Mouse (Mus musculus) limb, embryonic 15.5 days (tissue): ENCODE measurements around the gene Cdc37. TPM values are rescaled to one million over a fixed set of nuclear protein-coding genes. Genes with fewer than 3 reads are reported as not detected.
A peak's percentile ranks its signal among the peaks of the same experiment; 100 is the strongest.

Experiments
- ATAC-seq: fragments of 200-750 bp; cut with Nextera tagmentation; 2 replicates; pipeline ENCODE4 v1.8.0; 2017; ENCODE audit warnings: low read depth, moderate TSS enrichment; ENCODE audit not compliant: insufficient number of reproducible peaks, low FRiP score, low TSS enrichment
- H3K27ac ChIP-seq: fragments of 300-500 bp; sonication (generic); 2 replicates; pipeline ENCODE4 v1.5.1; 2015; ENCODE audit warnings: moderate library complexity, mild to moderate bottlenecking, inconsistent platforms
- H3K27me3 ChIP-seq: fragments of 300-500 bp; sonication (generic); 2 replicates; pipeline ENCODE4 v1.6.1; 2015; ENCODE audit warnings: inconsistent platforms
- H3K36me3 ChIP-seq: fragments of 300-500 bp; sonication (generic); 2 replicates; pipeline ENCODE4 v1.6.1; 2015; ENCODE audit warnings: inconsistent platforms
- H3K4me1 ChIP-seq: fragments of 300-500 bp; sonication (generic); 2 replicates; pipeline ENCODE4 v1.6.1; 2015; ENCODE audit warnings: inconsistent platforms
- H3K4me2 ChIP-seq: fragments of 300-500 bp; sonication (generic); 2 replicates; pipeline ENCODE4 v1.6.1; 2015; ENCODE audit warnings: mild to moderate bottlenecking, inconsistent platforms
- H3K4me3 ChIP-seq: fragments of 300-500 bp; sonication (generic); 2 replicates; pipeline ENCODE4 v1.5.1; 2015; ENCODE audit warnings: mild to moderate bottlenecking, inconsistent platforms
- H3K9ac ChIP-seq: fragments of 300-500 bp; sonication (generic); 2 replicates; pipeline ENCODE4 v1.6.1; 2015; ENCODE audit warnings: inconsistent platforms
- H3K9me3 ChIP-seq: fragments of 300-500 bp; sonication (generic); 2 replicates; pipeline ENCODE4 v1.6.1; 2016; ENCODE audit warnings: inconsistent platforms
- WGBS: fragments of 180-500 bp; shearing (Covaris S2); methylation state at CpG from one replicate; pipeline ENCODE4 v1.1.7; 2015; 5-methylcytosine and 5-hydroxymethylcytosine counted together
- polyA plus RNA-seq: library from polyadenylated mRNA; unstranded; fragments of >200 nt; fragmentation: Nextera tagmentation; extraction: Ambion mirVana; gene quantifications from 2 replicates; pipeline ENCODE4 v1.2.1, GENCODE M21; 2015

Gene Cdc37
- polyA plus RNA-seq, 1 experiment from 2014 or later, result 298 TPM

GRCm38 (mm10) chr9:21131059-21131956 lies 18.5 kb downstream of the Cdc37 start, which contains the start of gene Tyk2:
Tyk2 (minus strand) TSS chr9:21131243.
- Histone ChIP-seq H3K36me3 (peaks cover 21% of the 10 kb centered on the region), H3K9ac (peak within 1 kb of the TSS; percentile 41), H3K4me2 (peak within 1 kb of the TSS; percentile 63), H3K9me3 (no peaks in the 10 kb centered on the region), H3K4me1 (peaks cover 10% of the 10 kb centered on the region), H3K27ac (peak within 1 kb of the TSS; percentile 70), H3K4me3 (peak within 1 kb of the TSS; percentile 66), H3K27me3 (no peaks in the 10 kb centered on the region)
- ATAC-seq, result peak; percentile 96
- WGBS, result 6% methylated on average over 37 of the region's 37 CpGs

DNA sequence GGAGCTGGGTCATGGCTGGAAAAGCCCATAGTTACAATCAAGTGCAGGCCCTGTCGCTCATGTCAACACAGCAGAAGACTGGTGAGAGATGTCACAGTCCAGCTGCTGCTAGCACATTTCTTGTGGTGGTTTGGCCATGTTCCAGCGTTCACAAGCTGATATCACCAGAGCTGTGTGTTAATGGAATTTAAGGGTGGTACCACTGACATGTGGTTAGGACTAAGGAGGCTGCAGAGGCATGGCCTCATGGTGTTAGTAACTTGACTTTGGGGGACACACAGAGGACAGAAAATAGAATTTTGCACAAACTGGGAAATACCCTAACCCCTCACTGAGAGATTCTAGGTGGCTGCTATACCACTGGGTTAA lies 23.5 kb downstream of the Cdc37 start:
- no peak for ATAC-seq
- Histone ChIP-seq H3K27me3 (no peaks in the 10 kb centered on the region), H3K27ac (no peak overlapping the region), H3K36me3 (peaks cover 56% of the 10 kb centered on the region), H3K4me3 (no peak overlapping the region), H3K4me1 (peaks cover 10% of the 10 kb centered on the region), H3K9me3 (no peaks in the 10 kb centered on the region), H3K4me2 (no peak overlapping the region), H3K9ac (no peak overlapping the region)
- 64% methylated on average over 2 of the region's 2 CpGs for WGBS

GRCm38 (mm10) chr9:21125502-21126258 lies 24.1 kb downstream of the Cdc37 start:
- Histone ChIP-seq H3K9me3 (no peaks in the 10 kb centered on the region), H3K4me3 (no peak overlapping the region), H3K4me2 (no peak overlapping the region), H3K4me1 (peaks cover 10% of the 10 kb centered on the region), H3K36me3 (peaks cover 61% of the 10 kb centered on the region), H3K27me3 (no peaks in the 10 kb centered on the region), H3K9ac (no peak overlapping the region), H3K27ac (no peak overlapping the region)
- WGBS, result 84% methylated on average over 9 of the region's 9 CpGs
- ATAC-seq, result no peak

DNA sequence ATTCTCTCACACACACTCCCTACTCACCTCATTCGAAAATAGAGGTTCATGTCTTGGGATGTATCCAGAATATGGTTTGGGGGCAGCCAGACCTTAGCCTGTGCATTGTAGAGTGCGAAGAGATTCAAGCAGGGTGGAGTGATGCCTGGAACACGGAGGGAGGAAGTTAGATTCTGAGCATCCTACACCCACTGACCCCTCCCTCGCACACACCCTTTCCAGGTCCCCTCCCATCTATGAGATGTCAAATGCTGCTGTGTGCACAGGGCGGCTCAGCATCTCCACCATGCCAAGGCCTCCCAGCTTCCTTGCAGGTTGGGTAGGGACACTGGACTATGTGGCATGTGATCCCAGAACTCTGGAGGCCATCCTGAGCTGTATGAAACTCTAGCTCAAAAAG lies 24.9 kb downstream of the Cdc37 start:
- Histone ChIP-seq H3K27ac (no peak overlapping the region), H3K36me3 (peaks cover 70% of the 10 kb centered on the region), H3K4me3 (no peak overlapping the region), H3K9ac (no peak overlapping the region), H3K4me1 (0 out of 2 replicates have a peak, but pooled peaks cover 1% of the 10 kb centered on the region), H3K4me2 (no peak overlapping the region), H3K27me3 (no peaks in the 10 kb centered on the region), H3K9me3 (no peaks in the 10 kb centered on the region)
- ATAC-seq, result no peak
- WGBS, result 83% methylated on average over 5 of the region's 5 CpGs

DNA sequence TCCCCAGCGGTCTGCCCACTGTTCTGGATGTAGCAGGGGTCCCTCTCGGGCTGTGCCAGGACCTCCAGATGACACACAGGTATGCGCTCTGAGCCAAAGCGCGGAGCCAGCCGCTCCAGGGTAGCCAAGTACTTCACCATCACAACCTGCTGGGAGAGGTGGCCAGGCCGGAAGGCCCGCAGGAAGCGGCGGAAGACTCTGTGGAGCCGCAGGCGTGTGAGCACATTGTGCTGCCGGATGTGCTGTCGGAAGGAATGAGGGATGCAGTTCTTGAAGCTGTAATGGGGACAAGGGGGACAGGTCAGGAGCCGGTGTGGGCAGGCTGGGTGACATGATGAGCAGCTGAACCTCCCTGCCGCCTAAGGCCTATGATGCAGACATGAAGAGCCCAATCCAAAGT lies 28.3 kb downstream of the Cdc37 start:
- Histone ChIP-seq H3K27me3 (no peaks in the 10 kb centered on the region), H3K36me3 (peaks cover 61% of the 10 kb centered on the region), H3K9me3 (no peaks in the 10 kb centered on the region), H3K4me2 (no peak overlapping the region), H3K27ac (no peak overlapping the region), H3K4me3 (no peak overlapping the region), H3K9ac (no peak overlapping the region), H3K4me1 (no peaks in the 10 kb centered on the region)
- 83% methylated on average over 16 of the region's 16 CpGs for WGBS
- no peak; the same call in 1 of the 2 replicates for ATAC-seq

DNA sequence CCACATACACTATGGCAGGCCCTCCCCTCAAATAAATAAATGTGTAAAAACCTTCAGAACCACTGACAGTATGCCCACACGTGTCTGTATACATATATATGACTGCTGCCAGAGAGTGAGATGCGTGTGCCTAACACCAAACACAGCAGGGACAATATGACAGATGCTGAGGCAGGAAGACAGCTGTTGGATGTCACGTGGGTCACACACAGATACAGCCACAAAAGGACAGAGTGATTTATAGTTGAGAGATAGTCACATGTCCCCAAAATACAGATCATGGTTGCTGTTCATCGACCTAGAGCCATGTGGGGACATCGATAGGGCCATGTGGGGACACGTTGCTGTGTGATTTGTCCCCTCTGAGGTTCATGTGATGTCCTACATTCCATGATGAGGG lies 32.7 kb downstream of the Cdc37 start:
- Histone ChIP-seq H3K9ac (no peak overlapping the region), H3K4me1 (no peaks in the 10 kb centered on the region), H3K36me3 (peaks cover 51% of the 10 kb centered on the region), H3K9me3 (no peaks in the 10 kb centered on the region), H3K4me3 (no peak overlapping the region), H3K27me3 (no peaks in the 10 kb centered on the region), H3K27ac (no peak overlapping the region), H3K4me2 (no peak overlapping the region)
- 74% methylated on average over 6 of the region's 6 CpGs for WGBS
- no peak for ATAC-seq

- no peak for ATAC-seq
- no peak overlapping the region for H3K27ac ChIP-seq
- 88% methylated on average over 8 of the region's 8 CpGs for WGBS
These were observed 34.7 kb downstream of the Cdc37 start for GRCm38 (mm10) chr9:21115105-21115504.

GRCm38 (mm10) chr9:21114190-21114589 lies 35.6 kb downstream of the Cdc37 start:
- no peak overlapping the region for H3K9ac ChIP-seq
- ATAC-seq, result no peak
- peaks cover 41% of the 10 kb centered on the region for H3K36me3 ChIP-seq
- H3K4me3 ChIP-seq, result no peak overlapping the region
- no peak overlapping the region for H3K4me2 ChIP-seq
- 87% methylated on average over 7 of the region's 7 CpGs for WGBS
- no peaks in the 10 kb centered on the region for H3K9me3 ChIP-seq
- H3K27ac ChIP-seq, result no peak overlapping the region
- no peaks in the 10 kb centered on the region for H3K27me3 ChIP-seq
- H3K4me1 ChIP-seq, result no peaks in the 10 kb centered on the region

More at GRCm38 (mm10) chr9:21115105-21115504, 34.7 kb downstream of the Cdc37 start:
- no peaks in the 10 kb centered on the region for H3K4me1 ChIP-seq
- H3K36me3 ChIP-seq, result peaks cover 42% of the 10 kb centered on the region
- H3K9me3 ChIP-seq, result no peaks in the 10 kb centered on the region
- no peak overlapping the region for H3K4me2 ChIP-seq
- H3K4me3 ChIP-seq, result no peak overlapping the region
- no peaks in the 10 kb centered on the region for H3K27me3 ChIP-seq
- H3K9ac ChIP-seq, result no peak overlapping the region

DNA sequence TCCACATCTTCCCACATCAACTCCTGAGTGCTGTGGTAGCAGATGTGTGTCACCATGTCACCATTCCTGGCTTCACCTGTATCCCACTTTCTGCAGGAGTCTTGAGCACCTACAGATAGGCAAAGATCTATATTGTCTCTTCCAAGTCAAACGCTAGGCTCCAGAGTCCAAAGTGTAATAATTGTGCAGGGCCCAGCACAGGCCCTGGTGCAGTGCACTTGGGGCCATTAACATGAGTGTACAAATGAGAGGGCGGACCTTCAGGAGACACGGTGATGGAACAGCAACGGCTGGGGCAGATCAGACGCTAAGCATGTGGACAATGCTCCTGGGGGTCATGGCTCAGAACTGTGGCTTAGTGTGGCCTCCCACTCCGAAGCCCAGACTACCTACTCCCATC lies 36.0 kb downstream of the Cdc37 start:
- H3K27ac ChIP-seq, result no peak overlapping the region
- peaks cover 46% of the 10 kb centered on the region for H3K36me3 ChIP-seq
- 85% methylated on average over 6 of the region's 6 CpGs for WGBS
- no peak overlapping the region for H3K4me3 ChIP-seq
- H3K4me2 ChIP-seq, result no peak overlapping the region
- H3K9ac ChIP-seq, result no peak overlapping the region
- no peaks in the 10 kb centered on the region for H3K9me3 ChIP-seq
- H3K27me3 ChIP-seq, result no peaks in the 10 kb centered on the region
- H3K4me1 ChIP-seq, result no peaks in the 10 kb centered on the region
- ATAC-seq, result no peak

- Histone ChIP-seq H3K27me3 (no peaks in the 10 kb centered on the region), H3K27ac (no peak overlapping the region), H3K4me1 (no peaks in the 10 kb centered on the region), H3K9me3 (no peaks in the 10 kb centered on the region), H3K36me3 (peaks cover 31% of the 10 kb centered on the region), H3K4me2 (no peak overlapping the region), H3K4me3 (no peak overlapping the region), H3K9ac (no peak overlapping the region)
- ATAC-seq, result no peak
- WGBS, result 45% methylated on average over 23 of the region's 23 CpGs
These were observed 42.1 kb downstream of the Cdc37 start for GRCm38 (mm10) chr9:21107607-21108237.

GRCm38 (mm10) chr9:21105760-21106564 lies 43.8 kb downstream of the Cdc37 start:
- peaks cover 28% of the 10 kb centered on the region for H3K36me3 ChIP-seq
- 74% methylated on average over 5 of the region's 5 CpGs for WGBS

More at GRCm38 (mm10) chr9:21105760-21106564, 43.8 kb downstream of the Cdc37 start:
- Histone ChIP-seq H3K4me2 (no peak overlapping the region), H3K27ac (no peak overlapping the region), H3K9me3 (no peaks in the 10 kb centered on the region), H3K4me3 (no peak overlapping the region), H3K9ac (no peak overlapping the region), H3K27me3 (no peaks in the 10 kb centered on the region), H3K4me1 (no peaks in the 10 kb centered on the region)
- ATAC-seq, result no peak
